Mouse (Mus musculus) G1E-ER4 (cell line): ENCODE results near the gene Olfr1162. TPM values are rescaled to one million over a fixed set of nuclear protein-coding genes. Genes with fewer than 3 reads are reported as not detected.
"Not testable (repeated sequence)": the region's sequence is repeated elsewhere in the genome, so short reads cannot be mapped to it uniquely, and the experiment has no call there.

Experiments
- GATA1 ChIP-seq: IDR thresholded peaks from one replicate; pipeline ENCODE4 v1.8.0; 2012; ENCODE audit warnings: low read length, inconsistent platforms
- polyA plus RNA-seq: library from polyadenylated mRNA; stranded (reverse); fragments of >175 nt; gene quantifications from 2 replicates; pipeline ENCODE4 v1.2.3, GENCODE M21; 2012

Olfr1162 gene
- polyA plus RNA-seq, result not detected in 2 replicates

DNA sequence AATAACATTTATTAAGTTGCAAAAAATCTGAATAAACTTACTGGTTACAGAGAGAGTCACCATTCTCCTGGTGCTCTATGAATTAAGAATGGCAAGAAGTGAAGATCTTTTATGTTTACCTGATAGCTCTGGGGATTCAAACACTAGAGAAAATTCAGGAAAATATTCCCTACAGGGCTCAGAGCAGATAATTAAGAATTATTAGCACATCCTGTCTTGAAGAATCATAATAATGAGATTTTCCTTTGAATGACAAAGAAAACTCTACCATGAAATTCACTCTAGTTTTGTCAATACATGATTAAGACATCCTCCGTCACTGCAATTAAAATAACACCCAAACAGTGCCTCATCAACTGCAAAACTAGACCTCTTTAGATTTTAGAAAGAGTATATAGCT, at the start of gene Olfr1162:
Gene Olfr1162, minus strand, starts transcription at position 101 of the 400 bp plus-strand sequence.
- TF ChIP-seq GATA1, result no peak

DNA sequence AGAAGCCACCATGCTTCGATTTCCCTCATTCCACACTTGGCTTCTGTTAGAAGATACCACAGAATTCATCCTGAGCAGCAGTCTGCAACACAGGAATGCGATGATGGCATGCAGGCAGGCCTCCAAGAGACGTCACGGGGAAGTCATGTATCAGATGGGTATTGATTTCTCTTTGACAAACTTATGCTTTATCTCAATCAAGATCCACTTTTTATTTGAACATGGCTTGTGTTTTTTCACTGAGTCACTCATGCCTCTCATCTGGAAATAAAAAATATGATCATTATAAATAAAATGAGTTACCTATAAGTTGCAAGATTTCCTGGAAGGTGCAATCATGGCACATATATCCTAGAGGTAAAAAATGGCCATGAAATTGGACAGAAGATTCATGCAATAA, 42.9 kb upstream of the Olfr1162 start, which contains the start of gene Olfr1164:
Gene Olfr1164, minus strand, starts transcription at position 101 of the 400 bp plus-strand sequence.
- no peak for TF ChIP-seq GATA1

DNA sequence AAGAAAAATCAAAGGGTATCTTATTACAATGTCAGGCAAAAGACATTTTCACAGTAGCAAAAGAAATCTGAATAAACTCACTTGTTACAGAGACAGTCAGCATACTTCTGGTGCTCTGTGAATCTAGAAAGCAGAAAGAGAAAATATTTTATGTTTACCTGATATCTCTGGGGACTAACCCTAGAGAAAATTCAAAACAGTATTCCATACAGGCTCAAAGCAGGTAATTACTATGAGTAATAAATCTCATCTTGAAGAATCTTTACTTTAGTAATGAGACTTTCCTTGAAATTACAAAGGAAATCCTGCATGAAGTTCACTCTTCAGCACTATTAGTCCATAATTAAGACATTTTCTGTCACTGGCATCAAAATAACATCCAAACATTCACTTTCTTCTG, 20.8 kb upstream of the Olfr1162 start, which contains the start of gene Olfr1163:
Gene Olfr1163, minus strand, starts transcription at position 101 of the 400 bp plus-strand sequence.
- TF ChIP-seq GATA1, result no peak

DNA sequence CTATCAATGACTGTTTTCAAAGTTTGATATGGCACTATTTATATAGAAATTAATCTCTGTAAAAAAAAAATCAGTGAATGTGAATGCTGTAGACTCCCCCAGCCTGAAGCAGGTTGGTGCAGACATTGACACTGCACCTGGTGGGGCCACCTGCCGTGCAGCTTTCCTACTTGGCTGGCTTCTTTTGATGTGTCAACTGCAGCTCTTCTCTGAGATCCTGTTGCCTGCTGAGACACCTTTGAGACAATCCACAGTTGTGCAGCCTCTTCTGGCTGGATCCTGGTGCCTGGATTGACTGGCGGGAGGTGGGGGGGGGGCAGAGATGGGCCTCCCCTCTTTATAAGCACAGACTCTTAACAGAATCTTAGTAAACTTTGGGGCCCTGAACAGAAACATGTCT, 12.7 kb upstream of the Olfr1162 start:
- TF ChIP-seq GATA1, result no peak

DNA sequence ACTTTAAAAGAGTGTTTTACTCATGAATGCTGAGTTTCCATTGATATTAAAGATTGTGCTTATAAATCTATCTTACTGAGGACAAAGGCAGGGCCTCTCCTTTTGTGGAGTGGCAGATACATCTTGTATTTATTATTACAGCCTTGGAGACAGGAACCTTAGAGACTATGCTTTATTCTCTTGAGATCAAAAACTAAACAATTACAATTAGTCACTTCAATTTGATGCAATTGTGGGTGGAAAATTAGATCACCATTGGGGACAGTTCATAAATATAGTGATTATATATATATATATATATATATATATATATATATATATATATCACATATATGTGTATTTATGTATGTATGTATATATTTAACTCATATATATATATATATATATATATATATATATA, 13.3 kb downstream of the Olfr1162 start, which contains the start of gene Olfr73:
Gene Olfr73, minus strand, starts transcription at position 101 of the 400 bp plus-strand sequence.
- TF ChIP-seq GATA1, result no peak

DNA sequence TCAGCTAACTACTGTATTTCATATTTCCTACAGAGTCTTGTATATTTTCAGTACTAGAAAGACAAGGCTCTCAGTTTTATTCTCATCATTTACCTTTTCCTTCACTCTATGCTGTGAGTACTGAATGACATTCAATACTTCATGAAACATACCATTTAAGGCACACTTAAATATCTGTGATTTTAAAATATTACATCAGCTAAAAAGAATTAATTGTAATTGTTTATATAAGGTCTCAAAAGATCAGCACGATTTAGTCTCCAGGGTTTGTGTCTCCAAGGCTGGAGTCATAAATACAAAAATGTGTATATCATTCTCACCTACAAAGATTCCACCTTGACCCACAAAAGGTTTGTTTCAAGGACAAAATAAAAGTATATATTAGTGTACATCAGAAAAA, 28.5 kb downstream of the Olfr1162 start, which contains the start of gene Olfr1161:
Gene Olfr1161, plus strand, starts transcription at position 301 of the 400 bp plus-strand sequence.
- TF ChIP-seq GATA1, result not testable (repeated sequence)

DNA sequence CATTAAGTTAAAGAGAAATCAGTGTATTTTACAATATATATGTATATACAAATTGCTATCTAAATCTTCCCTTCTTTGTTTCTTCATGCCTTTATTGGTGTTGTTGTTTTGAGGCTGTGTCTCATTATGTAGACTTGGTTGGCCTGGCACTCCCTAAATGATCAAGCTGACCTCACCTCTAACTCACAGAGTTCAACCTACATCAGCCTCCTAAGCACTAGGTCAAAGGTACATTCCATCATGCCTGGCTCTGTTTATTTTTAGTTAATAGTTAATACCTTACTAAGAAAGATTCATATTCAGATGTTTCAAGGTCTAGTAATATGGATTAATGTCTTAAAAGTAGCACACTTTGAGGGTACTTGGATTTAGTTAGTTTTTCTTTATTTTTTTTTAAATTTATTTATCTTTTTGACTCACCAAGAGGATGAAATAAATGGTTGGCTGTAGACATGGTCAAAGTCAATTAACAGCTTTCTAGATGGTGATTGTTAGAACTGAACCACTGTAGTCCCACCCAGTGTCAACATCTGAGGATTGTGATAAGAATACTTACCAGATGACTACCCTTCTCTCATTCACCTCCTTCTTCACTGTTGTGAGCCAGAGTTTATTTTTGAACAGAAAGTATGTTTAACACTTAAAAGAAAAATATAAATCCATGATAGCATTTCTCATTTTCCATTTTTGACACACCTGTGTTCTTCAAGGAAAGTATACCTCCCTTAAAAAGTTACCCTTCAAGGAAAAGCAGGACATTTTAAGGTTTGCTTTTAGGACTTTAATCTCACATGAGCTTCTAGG, 43.2 kb downstream of the Olfr1162 start, which contains the start of gene Olfr1160:
Gene Olfr1160, minus strand, starts transcription at position 754 of the 804 bp plus-strand sequence.
- no peak for TF ChIP-seq GATA1

Other genes with a start within 250 kb of the Olfr1162 start
- gene Olfr1145, start 241.3 kb downstream of the Olfr1162 start, polyA plus RNA-seq, result not detected in 2 replicates
- not detected in 2 replicates for gene Olfr1148, start 220.6 kb downstream of the Olfr1162 start, polyA plus RNA-seq
- gene Olfr1150-ps1, start 207.1 kb downstream of the Olfr1162 start, polyA plus RNA-seq, result not detected in 2 replicates
- gene Olfr1151, start 195.3 kb downstream of the Olfr1162 start, polyA plus RNA-seq, result not detected in 2 replicates
- not detected in 2 replicates for gene Olfr1152, start 184.6 kb downstream of the Olfr1162 start, polyA plus RNA-seq
- gene Olfr1153, start 156.2 kb downstream of the Olfr1162 start, polyA plus RNA-seq, result not detected in 2 replicates
- not detected in 2 replicates for gene Olfr1154, start 146.0 kb downstream of the Olfr1162 start, polyA plus RNA-seq
- not detected in 2 replicates for gene Olfr1155, start 106.0 kb downstream of the Olfr1162 start, polyA plus RNA-seq
- gene Olfr1156, start 98.0 kb downstream of the Olfr1162 start, polyA plus RNA-seq, result not detected in 2 replicates
- not detected in 2 replicates for gene Olfr1157, start 82.8 kb downstream of the Olfr1162 start, polyA plus RNA-seq
- not detected in 2 replicates for gene Olfr74, start 76.5 kb downstream of the Olfr1162 start, polyA plus RNA-seq
- not detected in 2 replicates for gene Olfr1158, start 61.0 kb downstream of the Olfr1162 start, polyA plus RNA-seq
- not detected in 2 replicates for gene Olfr1160, start 42.9 kb downstream of the Olfr1162 start, polyA plus RNA-seq
- not detected in 2 replicates for gene Olfr1161, start 28.4 kb downstream of the Olfr1162 start, polyA plus RNA-seq
- not detected in 2 replicates for gene Olfr73, start 13.4 kb downstream of the Olfr1162 start, polyA plus RNA-seq
- gene Olfr1163, start 20.7 kb upstream of the Olfr1162 start, polyA plus RNA-seq, result not detected in 2 replicates
- not detected in 2 replicates for gene Olfr1164, start 42.8 kb upstream of the Olfr1162 start, polyA plus RNA-seq
- not detected in 2 replicates for gene Olfr1166, start 77.1 kb upstream of the Olfr1162 start, polyA plus RNA-seq
- gene Olfr1167, start 104.1 kb upstream of the Olfr1162 start, polyA plus RNA-seq, result not detected in 2 replicates
- not detected in 2 replicates for gene Olfr1168, start 130.8 kb upstream of the Olfr1162 start, polyA plus RNA-seq
- gene Olfr1170, start 177.2 kb upstream of the Olfr1162 start, polyA plus RNA-seq, result not detected in 2 replicates
- gene Olfr1173, start 228.7 kb upstream of the Olfr1162 start, polyA plus RNA-seq, result not detected in 2 replicates